Mouse (Mus musculus) embryo, embryonic 11 days (tissue): Measurements from ENCODE around the gene Cdk5rap2.

Experiments used
- DNase-seq: peaks from one replicate; pipeline ENCODE4 v3.0.0-alpha.2; 2015

Cdk5rap2 gene

GRCm38 (mm10) chr4:70259726-70260418, 150.4 kb downstream of the Cdk5rap2 start:
- DNase-seq, result no peak

DNA sequence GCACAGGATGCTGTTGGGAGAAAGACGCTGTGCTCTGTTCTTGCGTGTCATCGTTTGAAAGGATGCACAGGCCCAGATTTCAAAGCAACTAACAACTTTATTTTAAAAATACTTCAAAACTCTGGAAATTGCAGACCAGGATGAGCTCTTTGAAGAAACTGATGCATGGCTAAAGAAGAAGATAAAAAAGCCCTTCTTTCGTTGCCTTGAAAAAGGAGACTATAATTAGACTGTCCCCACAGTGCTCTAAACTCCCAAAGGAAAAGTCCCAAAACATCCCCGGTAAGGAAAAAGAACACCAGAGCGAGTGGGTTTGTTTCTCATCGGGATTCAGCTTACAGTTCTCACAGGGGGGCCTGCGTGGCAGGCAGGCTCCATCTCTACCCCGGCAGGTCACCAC, 151.4 kb downstream of the Cdk5rap2 start:
- DNase-seq, result no peak

- no peak for DNase-seq
Measured at GRCm38 (mm10) chr4:70258205-70258604, 152.0 kb downstream of the Cdk5rap2 start.

DNA sequence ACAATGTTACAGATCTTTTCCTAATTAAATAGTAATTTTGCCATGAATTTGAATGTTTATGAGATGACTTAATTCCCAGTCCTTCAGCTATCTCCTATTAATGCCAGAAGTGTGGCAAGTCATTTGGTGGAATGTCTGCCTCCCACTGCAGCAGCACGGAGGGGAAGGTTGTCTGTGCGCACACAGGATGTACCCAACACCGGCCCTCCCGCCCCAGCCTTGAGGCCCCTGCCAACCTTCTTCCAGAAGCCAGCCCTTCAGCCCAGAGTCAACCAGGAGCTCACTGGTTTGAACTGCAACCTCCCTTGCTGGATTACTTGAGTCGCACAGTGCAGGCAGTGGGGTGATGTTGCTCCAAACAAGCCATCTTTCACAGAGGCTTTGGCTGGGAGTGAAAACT, 158.5 kb downstream of the Cdk5rap2 start:
- DNase-seq, result no peak

DNA sequence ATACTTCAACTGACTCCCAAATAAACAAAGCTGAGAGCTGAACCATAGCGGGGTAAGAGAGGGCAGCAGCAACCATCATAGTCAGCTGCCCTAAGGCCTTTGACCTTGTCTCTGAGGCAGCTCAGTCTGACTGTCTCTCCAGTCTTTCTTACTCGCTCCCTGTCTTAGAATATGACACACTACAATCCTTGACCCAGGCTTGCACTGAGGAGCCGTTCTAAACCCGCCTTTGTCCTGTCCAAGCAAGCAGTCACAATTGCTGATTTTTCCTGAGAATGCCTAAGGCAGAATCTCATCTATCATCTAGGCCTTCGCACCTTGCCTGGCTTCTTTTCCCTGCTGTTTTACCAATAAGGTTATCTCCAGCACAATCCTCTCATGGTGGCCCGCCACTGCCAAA, 164.5 kb downstream of the Cdk5rap2 start:
- DNase-seq, result no peak

DNA sequence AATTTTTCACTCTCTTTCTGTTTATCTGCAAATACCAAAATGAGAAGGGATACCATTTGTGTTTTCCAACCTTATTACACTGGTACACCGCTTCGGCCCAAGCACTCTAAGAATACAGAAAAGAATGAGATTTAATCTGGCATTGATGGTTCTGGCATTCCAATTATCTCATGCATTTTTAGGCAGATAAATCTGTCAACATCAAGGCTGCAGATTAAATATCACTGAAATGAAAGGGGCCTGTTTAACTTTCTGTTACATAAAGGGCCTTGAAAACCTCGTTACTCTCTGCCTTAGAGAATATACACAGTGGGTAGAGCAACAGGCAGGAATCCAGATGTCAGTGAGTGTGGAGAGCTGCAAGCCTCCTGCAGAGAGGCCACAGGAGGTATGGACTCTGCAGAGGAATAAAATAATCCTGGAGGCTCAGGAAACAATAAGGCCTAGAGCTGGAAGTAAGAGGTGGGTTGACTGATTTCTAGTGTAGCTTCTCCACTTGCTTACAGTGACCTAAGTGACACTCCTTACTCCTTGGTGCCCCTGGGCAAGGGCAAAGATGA, 166.6 kb downstream of the Cdk5rap2 start:
- no peak for DNase-seq

DNA sequence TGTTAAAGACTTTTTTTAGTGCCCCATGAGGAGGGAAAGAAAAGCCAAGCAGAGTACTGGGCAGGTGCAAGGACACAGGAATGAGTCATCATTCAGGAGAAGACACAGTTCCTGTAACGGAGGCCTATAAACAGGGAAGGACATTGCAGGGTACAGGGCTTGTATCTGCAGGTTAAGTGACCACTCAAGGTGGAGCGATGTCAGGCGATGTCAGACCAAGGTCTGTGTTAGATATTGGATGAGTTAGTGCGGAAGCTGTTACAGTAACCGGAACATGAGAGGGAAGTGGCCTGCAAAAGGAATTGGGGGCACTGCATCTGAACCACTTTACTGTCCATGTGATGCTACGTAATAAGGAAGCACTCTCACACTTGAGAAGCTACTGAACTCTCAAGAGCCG, 170.5 kb downstream of the Cdk5rap2 start:
- no peak for DNase-seq

DNA sequence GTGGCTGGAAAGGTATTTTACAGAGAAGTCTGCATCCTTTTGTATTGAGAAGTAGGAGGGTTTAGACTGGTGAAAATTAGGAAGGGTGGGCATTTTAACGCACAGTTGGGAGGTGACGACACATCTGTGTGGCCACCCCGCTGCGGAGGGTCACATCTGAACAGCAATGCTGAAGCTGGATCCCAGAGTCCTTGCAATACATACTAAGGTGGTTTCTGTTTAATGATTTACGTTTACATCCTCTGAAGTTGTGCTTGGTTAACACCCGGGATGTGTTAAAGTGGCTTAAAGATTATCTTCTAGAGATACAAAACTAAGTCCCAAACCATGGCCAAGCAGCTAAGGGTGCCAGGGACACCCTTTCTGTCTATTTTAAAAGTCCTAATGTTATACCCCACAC, 171.4 kb downstream of the Cdk5rap2 start:
- DNase-seq, result no peak

GRCm38 (mm10) chr4:70232383-70232782, 177.9 kb downstream of the Cdk5rap2 start:
- no peak for DNase-seq

DNA sequence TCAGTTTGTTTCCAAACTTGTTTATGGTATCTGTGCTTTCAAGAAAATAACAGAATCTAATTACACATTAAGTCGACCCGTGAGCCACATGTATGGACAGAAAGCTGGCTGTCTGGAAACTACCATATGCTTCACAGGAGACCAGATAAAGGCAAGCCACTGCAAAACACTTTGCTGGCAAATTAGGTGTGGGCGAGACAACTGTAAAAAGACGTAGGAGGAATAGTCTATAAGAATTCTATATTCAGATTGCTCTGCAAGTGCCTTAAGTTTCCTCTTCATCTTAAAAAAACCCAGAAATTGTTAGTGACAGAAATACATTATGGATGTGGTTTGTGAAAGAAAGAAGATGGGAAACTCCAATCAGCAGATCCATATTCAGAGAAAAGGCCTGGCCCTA, 180.4 kb downstream of the Cdk5rap2 start:
- no peak for DNase-seq

- no peak for DNase-seq
Measured at GRCm38 (mm10) chr4:70228350-70228749, 181.9 kb downstream of the Cdk5rap2 start.

DNA sequence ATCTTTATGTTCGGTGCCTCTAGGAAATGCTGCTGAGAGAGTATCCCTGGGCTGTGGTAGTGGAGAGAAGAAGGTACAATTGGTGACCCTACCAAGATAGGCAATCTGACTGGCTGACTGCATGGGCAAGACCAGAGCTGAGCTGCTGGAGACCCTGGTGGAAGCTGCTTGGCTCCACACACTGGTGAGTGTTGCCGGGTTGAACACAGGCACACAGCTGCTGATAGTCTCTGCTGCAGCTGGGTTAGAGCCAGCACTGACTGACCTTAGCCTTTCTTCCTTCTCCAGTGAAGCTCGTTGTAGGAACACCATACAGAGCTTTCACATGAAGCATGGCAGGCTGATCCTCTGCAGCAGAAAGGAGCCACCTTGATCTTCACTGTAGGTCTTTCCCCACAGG, 182.6 kb downstream of the Cdk5rap2 start:
- DNase-seq, result no peak

GRCm38 (mm10) chr4:70224503-70224902, 185.7 kb downstream of the Cdk5rap2 start:
- DNase-seq, result no peak

DNA sequence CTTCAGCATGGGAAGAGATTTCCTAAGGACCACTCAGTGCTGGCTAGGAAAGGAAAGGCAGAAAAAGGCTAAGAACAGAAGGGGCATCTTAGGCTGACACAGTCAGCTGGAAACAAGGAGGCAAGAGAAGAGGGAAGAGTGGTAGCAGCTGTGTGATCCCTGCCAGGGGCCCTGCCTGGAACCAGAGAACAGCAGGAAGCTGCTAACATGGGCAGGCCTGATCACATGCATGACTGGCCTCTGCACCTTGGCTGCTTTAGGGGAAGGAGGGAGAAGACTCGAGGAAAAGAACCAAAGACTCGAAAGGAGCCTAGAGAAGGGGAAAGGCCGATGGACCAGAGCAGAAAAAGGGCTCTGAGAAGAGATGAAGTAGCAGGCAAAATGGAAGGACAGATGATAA, 188.4 kb downstream of the Cdk5rap2 start:
- DNase-seq, result no peak

DNA sequence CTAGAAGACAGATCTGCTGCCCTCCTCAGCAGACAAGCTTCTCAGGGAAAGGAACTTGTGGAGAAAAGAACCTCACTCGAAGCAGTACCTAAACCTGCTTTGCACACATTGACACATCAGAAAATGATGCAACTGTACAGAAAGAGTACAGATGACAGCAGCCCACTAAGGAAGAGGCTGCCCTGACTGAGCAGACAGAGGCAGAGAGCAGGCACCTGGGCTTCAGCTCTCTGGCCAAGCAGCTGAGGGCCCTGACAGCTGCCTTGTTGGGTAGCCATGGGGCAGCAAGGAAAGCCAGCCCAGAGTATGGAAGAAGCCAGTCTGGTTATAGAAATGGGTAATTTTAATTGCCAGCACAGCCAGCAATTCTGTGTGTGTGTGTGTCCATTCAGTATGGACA, 188.9 kb downstream of the Cdk5rap2 start:
- no peak for DNase-seq

DNA sequence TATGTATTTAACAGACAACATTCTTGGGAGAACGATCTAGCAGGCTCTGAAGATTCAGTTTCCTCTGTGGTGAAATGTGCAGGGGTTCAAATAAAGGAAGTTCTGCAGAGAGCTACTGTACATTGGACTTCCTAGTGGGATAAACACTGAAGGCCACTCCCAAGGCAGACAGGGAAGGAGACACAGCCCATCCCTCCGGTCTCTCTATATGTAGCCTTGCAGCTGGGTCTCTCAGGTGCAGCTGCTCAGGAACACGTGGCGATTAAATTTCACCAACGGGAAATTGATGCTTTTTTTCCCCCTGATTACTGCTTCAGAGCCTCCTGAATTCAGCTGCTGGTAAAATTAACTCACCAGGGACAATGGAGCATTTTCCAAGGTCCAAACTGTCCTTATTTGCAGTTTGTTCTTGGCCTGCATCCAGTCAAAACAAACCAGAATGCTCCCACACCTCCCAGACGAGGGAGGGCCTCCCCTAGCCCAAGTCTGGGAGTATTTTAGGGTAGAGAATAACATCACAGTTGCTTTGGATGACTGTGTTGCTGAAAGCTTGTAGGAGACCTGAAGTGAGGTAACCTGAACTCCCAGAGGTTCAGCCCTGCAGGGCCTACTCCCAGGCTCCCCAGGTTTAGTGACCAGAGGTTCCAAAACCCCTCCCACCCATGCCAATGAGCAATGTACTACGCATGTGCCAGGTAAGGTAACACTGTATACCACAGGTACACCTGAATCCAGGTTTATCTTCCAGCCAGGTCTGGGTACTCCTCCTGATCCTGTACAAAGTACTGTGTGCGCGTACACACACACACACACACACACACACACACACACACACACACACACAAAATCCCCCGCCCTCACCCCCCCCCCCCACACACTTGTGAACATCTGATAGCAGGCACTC, 189.7 kb downstream of the Cdk5rap2 start:
- no peak for DNase-seq

GRCm38 (mm10) chr4:70219776-70220175, 190.5 kb downstream of the Cdk5rap2 start:
- no peak for DNase-seq

DNA sequence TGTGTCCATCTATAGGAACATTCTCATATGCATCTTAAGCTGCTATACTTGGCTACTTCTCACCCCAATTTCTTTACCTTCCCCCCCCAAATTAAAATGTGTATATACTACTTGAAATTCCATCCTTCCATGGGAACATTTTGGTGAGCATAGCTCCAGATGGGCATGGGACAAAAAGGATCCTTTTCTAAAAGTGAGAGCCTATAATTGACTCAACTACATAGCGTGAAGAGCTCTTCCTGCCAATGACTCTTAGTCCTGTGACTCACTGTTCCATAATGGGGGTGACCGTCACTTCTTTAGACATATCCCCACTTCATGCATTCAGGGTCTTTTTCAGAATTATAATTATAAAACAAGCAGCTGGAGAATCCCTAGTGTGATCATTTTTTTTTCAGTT, 224.3 kb downstream of the Cdk5rap2 start:
- DNase-seq, result no peak
